Comparison of ENCODE assay signal across 9 mouse cellular contexts in genomic region chr13:76844629-76845255, GRCm38 (mm10).
DNase-seq lines count a peak whose midpoint lies in the region; ATAC-seq and TF ChIP-seq lines count a peak whose summit lies in the region.
"Had no signal": no experiment of that assay in that cellular context is flagged by ENCODE, and none has a peak within 500 bp of the region (broad histone marks: within the 10 kb centered on the region; RNA-seq: fewer than 3 reads in every experiment).

No protein-coding gene starts in this region.

- peaks cover under 1% of the 10 kb centered on the region for H3K4me1 ChIP-seq in kidney, embryonic 16.5 days (ENCODE audit: insufficient read depth, low read length)
- H3K4me1 ChIP-seq in forebrain, embryonic 12.5 days: peaks cover 7% of the 10 kb centered on the region
- no peaks in the 10 kb centered on the region for H3K4me1 ChIP-seq in liver, adult 2 months (ENCODE audit: control insufficient read depth, insufficient read depth, low read length)
- H3K4me1 ChIP-seq: liver, embryonic 15.5 days had no signal

- 49% methylated on average over 8 of the region's 8 CpGs for WGBS in kidney, embryonic 16.5 days
- WGBS in forebrain, embryonic 12.5 days: 52% methylated on average over 8 of the region's 8 CpGs
- WGBS in liver, adult 2 months: 51% methylated on average over 8 of the region's 8 CpGs

- H3K4me3 ChIP-seq in kidney, embryonic 16.5 days (ENCODE audit: low read length): no peak overlapping the region
- no peak overlapping the region for H3K4me3 ChIP-seq in forebrain, embryonic 12.5 days (replicated peaks)
- no peak overlapping the region for H3K4me3 ChIP-seq in liver, adult 2 months (ENCODE audit: insufficient read depth, low read depth, low read length)
- H3K4me3 ChIP-seq: liver, embryonic 15.5 days had no signal

- H3K9ac ChIP-seq in kidney, embryonic 16.5 days (replicated peaks; ENCODE audit: low read length): no peak overlapping the region
- no peak overlapping the region for H3K9ac ChIP-seq in forebrain, embryonic 12.5 days
- H3K9ac ChIP-seq in liver, adult 2 months (ENCODE audit: low read depth, low read length): no peak overlapping the region
- H3K9ac ChIP-seq: liver, embryonic 15.5 days had no signal

- DNase-seq in kidney, adult 18-20 months: peak; percentile 11
- peak; percentile 21 for DNase-seq in c-Kit-positive CD71-positive TER-119-negative erythroid progenitor cells, embryonic 14.5 days (ENCODE audit: low read depth)
- peak; percentile 61 for DNase-seq in induced T-regulatory cell, adult 2 months (ENCODE audit: low read depth)
- DNase-seq in liver, adult 2 months (ENCODE audit: extremely low read depth, low read depth, low spot score): peak; percentile 39
- DNase-seq in natural killer cell, adult 2 months (ENCODE audit: low spot score in 2 of 2): peak; percentile 12 to 38
- peak; percentile 62 for DNase-seq in splenic B cell, adult 2 months (ENCODE audit: low read depth, low spot score)

- no peak for ATAC-seq in kidney, embryonic 16.5 days (ENCODE audit: low FRiP score, low TSS enrichment)
- peak; percentile 68; the same call in 1 of the 2 replicates for ATAC-seq in forebrain, embryonic 12.5 days (ENCODE audit: low FRiP score)

- H3K36me3 ChIP-seq in kidney, embryonic 16.5 days (ENCODE audit: insufficient read depth, low read length): no peaks in the 10 kb centered on the region
- no peaks in the 10 kb centered on the region for H3K36me3 ChIP-seq in forebrain, embryonic 12.5 days (replicated peaks)
- H3K36me3 ChIP-seq in liver, adult 2 months (ENCODE audit: control insufficient read depth, insufficient read depth, low read length): no peaks in the 10 kb centered on the region
- no peaks in the 10 kb centered on the region for H3K36me3 ChIP-seq in splenic B cell, adult 2 months (ENCODE audit: control insufficient read depth, insufficient read depth, low read length, poor library complexity, severe bottlenecking)
- H3K36me3 ChIP-seq: liver, embryonic 15.5 days had no signal

- no peak for TF ChIP-seq POLR2A in liver, adult 2 months (IDR thresholded peaks at IDR 0.05; ENCODE audit: extremely low read depth, insufficient read depth, low read length)

- no peaks in the 10 kb centered on the region for H3K79me2 ChIP-seq in liver, adult 2 months (ENCODE audit: control insufficient read depth, insufficient read depth, low read length)

- H3K4me2 ChIP-seq in kidney, embryonic 16.5 days (replicated peaks; ENCODE audit: low read depth, low read length): no peak overlapping the region
- H3K4me2 ChIP-seq in forebrain, embryonic 12.5 days: no peak overlapping the region
- H3K4me2 ChIP-seq: liver, embryonic 15.5 days had no signal

- no peak overlapping the region for H3K27ac ChIP-seq in kidney, embryonic 16.5 days (ENCODE audit: low read length)
- no peak overlapping the region for H3K27ac ChIP-seq in forebrain, embryonic 12.5 days
- H3K27ac ChIP-seq in liver, adult 2 months (replicated peaks; ENCODE audit: insufficient read depth, low read depth, low read length): no peak overlapping the region
- H3K27ac ChIP-seq: liver, embryonic 15.5 days had no signal

- H3K9me3 ChIP-seq in kidney, embryonic 16.5 days (ENCODE audit: low read length): no peaks in the 10 kb centered on the region
- H3K9me3 ChIP-seq in forebrain, embryonic 12.5 days: no peaks in the 10 kb centered on the region
- H3K9me3 ChIP-seq: liver, embryonic 15.5 days had no signal

- H3K27me3 ChIP-seq in kidney, embryonic 16.5 days (ENCODE audit: insufficient read depth, low read length): no peaks in the 10 kb centered on the region
- no peaks in the 10 kb centered on the region for H3K27me3 ChIP-seq in forebrain, embryonic 12.5 days
- no peaks in the 10 kb centered on the region for H3K27me3 ChIP-seq in liver, adult 2 months (ENCODE audit: control insufficient read depth, insufficient read depth, low read length)
- H3K27me3 ChIP-seq in splenic B cell, adult 2 months (ENCODE audit: control insufficient read depth, insufficient read depth, low read length, poor library complexity, severe bottlenecking): no peaks in the 10 kb centered on the region
- H3K27me3 ChIP-seq: liver, embryonic 15.5 days had no signal

- TF ChIP-seq CTCF in liver, adult 2 months (IDR thresholded peaks at IDR 0.05; ENCODE audit: low read depth, low read length): peak; percentile 25; the same call in 1 of the 2 replicates

Comparison
In these comparisons a context has a peak if more than half of its experiments do, and no peak if none do; other contexts are left out.
1. DNase-seq: peak in every context shown above with its lines; median percentile 62 in splenic B cell, adult 2 months; 61 in induced T-regulatory cell, adult 2 months; 39 in liver, adult 2 months; 25 in natural killer cell, adult 2 months; 21 in c-Kit-positive CD71-positive TER-119-negative erythroid progenitor cells, embryonic 14.5 days; 11 in kidney, adult 18-20 months.